Mouse (Mus musculus) hindlimb bud, embryonic 11.5 days (tissue): ENCODE data around the gene Pi4k2a.
A peak's percentile ranks its signal among the peaks of the same experiment; 100 is the strongest.

Source experiments
- DNase-seq: peaks from one replicate; pipeline ENCODE4 v3.0.0-alpha.2; 2012; ENCODE audit warnings: low read depth, low spot score; ENCODE audit errors: extremely low spot score

Gene Pi4k2a

GRCm38 (mm10) chr19:42089748-42090595 is at the start of gene Pi4k2a:
Gene Pi4k2a, plus strand, starts transcription at chr19:42090470.
- DNase-seq, result peak; percentile 93

DNA sequence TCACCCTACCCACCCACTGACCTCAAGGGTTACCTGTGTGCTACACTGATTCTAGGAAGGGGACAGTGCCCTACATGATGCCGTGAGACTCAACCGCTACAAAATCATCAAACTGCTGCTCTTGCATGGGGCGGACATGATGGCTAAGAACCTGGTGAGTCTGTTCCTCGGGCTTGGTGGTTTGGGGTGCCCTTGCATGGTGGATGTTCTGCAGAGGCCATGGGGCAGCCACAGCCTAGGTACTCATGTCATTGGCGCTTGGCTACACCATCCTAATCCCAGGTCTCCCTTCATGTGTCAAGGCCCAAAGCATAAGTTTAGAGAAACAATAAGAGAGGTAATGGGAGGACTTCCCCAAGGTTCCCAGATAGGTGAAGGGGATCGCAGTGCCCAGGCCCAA is 46.3 kb upstream of the Pi4k2a start:
- DNase-seq, result no peak

DNA sequence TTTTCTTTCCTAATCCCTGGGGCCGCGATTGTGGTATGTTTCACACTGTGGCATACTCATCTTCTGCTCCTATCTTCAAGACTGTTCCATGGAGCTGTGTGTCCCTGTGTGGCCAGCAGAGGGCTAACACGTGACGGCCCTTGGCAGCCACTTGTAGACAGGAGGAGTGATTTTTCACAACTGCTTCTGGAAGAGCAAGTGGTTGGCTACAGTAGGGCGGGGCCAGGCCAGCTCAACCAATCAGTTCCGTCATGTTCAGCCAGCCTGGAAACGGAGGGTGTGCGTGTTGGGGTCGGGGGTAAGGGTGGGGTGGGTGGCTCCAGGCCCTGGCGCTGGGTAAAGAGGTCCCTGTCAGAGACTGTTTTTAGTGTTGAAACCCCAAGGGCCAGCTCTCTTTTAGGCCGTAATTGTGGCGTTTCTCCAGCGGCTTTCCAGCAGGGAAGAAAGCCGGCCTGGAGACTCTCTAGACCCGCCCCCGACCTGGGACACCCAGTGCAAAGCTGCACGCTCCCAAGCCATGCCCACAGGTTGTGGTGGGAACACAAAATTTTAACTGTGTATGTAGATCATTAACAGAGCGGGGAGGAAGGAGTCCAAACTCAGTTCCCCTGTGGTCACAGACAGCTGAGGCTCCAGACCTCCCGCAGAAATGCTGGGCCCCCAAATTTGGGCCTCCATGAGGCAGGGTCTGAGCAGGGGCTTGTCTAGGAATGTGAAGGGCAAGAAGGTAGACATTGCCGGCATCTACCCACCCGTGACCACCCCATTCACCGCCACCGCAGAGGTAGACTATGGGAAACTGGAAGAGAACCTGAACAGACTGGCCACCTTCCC is 44.8 kb upstream of the Pi4k2a start, which contains the start of gene Hoga1:
Gene Hoga1 (plus strand): TSS at position 342 of the 834 bp plus-strand sequence.
- DNase-seq, result peak; percentile 35

DNA sequence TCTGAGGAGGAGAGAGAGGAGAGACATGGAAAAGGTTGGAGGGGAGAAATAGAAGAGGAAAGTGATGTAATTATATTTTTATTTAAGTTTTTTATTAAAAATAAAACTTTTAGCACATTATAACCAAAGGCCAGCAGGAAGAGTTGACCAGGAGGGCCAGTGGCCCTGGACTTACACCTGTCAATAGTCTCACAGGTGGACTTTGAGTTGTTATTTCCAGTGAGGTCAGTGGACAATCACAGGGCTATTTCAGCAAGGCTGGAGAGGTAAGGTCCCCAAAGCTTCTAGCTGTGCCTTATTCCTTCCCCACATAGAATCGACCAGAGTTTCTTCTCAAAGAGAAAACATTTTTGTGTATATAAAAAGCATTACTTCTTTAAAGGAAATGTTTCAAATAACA is 40.0 kb upstream of the Pi4k2a start:
- DNase-seq, result no peak

GRCm38 (mm10) chr19:42051351-42051750 is 38.9 kb upstream of the Pi4k2a start:
- DNase-seq, result no peak

- DNase-seq, result no peak
Observed at GRCm38 (mm10) chr19:42051948-42052347, 38.3 kb upstream of the Pi4k2a start, which contains the start of gene 4933411K16Rik. Gene 4933411K16Rik, plus strand, starts transcription at chr19:42052248.

- no peak for DNase-seq
Observed at GRCm38 (mm10) chr19:42054255-42054654, 36.0 kb upstream of the Pi4k2a start.

- no peak for DNase-seq
Observed at GRCm38 (mm10) chr19:42055881-42056280, 34.4 kb upstream of the Pi4k2a start.

DNA sequence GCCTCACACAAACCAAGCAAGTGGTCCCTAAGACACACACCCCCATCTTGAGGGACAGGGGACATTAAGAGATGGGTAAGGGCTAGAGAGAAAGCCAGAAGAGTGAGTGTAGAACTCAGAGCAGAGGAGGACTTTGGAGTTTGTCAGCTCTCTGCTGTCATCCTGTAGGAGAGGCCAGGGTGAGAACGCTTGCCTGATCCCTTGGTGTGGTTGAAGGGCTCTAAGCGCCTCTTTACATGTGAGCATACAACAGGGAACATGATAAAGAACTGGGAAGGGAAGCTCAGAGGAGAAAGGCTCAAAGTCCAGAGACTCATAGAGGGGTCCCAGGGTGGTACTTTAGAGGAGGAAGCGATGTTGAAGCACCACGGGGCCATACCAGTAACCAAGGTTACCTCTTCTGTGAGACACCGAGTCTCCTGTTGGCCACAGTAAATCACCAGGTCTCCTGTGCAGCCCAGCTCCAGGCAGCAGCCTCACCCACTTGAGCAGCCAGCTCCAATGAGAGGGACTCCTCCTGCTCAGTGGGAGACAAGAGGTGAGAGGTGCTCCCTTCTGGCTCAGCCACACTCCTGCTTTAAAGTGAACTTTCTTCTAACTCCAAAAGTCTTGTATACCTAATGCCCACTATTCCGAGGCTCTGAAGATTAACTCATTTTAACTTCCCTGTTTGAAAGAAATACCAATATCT is 33.4 kb upstream of the Pi4k2a start:
- no peak for DNase-seq

DNA sequence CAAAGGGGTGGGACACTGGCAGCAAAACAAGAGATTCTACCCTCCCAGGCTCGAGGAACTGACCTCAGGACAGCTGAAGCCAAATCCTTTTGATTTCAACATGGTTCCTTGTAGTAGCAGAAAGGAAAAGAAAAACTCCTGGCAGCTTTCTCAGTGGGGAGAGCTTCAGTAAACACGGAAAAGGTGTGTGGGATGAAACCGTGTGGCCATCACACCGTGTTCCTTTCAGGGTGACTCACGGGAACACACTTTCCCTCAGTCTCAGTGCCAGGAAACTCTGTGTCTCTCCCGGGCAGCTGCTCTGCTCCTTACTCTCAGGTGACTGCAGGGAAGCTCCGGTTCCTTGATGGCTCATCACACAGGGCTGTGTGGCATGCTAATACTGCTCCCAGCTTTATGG is 31.8 kb upstream of the Pi4k2a start:
- DNase-seq, result no peak

GRCm38 (mm10) chr19:42061443-42061842 is 28.8 kb upstream of the Pi4k2a start:
- DNase-seq, result no peak

GRCm38 (mm10) chr19:42068441-42069240 is 21.6 kb upstream of the Pi4k2a start:
- no peak for DNase-seq

DNA sequence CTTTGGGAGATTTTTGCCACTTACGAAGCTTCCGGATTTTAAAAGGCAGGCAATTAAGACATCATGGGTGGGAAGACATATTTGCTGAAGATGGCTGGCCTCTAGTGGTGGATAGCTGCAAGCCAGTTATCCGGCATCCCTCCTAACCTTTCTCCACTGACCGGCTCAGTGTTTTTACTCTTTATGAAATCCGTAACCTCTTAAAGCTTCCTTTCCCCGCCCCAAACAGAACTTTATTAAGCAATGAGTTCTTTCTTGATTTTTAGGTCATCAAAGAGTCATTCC is 21.1 kb upstream of the Pi4k2a start:
- no peak for DNase-seq

DNA sequence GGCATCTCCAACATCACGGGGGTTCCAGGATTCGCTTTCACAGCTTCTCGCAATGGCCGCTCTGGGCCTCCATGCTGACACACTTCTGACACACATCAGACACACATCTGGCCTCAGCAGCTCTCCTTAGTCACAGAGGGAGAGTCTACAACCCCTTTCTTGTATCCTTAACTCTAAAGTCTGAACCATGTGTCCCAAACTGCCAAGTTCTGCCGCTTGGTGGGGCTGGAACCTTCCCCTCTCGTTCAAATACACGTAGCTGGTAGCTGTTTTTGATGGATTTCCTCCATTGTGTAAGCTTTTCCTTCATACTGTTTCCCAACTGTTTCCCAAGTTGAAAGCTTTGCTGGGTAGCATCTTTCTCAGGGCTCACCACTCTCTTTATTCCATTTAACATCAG is 19.0 kb upstream of the Pi4k2a start:
- no peak for DNase-seq

DNA sequence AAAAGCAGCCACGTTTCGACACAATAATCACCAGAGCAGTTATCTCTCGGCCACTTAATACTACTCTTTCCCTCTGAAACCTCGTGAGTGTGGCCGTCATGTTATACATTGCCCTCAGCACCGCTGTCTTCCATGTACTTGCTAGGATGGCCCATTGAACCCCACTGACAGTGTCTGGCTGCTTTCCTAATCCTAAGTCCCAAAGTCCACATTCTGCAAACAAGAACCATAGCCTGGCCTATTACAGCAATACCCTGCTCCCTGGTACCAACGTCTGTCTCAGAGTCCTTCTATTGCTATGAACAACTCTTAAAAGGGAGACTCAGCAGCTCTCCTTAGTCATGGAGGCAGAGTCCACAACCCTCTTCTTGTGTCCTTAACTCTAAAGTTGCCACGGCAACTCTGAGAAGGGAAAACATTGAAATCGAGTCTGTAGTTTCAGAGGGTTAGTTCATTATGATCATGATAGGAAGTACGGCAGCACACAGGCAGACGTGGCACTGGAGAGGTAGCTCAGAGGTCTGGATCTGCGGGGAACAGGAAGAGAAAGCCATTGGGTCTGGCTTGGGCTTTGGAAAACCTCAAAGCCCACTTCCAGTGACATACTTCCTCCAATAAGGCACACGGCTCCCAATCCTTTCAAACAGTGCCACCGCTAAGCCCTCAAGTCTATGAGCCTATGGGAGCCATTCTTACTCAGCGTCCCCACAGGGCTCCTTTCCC is 18.2 kb upstream of the Pi4k2a start:
- no peak for DNase-seq

DNA sequence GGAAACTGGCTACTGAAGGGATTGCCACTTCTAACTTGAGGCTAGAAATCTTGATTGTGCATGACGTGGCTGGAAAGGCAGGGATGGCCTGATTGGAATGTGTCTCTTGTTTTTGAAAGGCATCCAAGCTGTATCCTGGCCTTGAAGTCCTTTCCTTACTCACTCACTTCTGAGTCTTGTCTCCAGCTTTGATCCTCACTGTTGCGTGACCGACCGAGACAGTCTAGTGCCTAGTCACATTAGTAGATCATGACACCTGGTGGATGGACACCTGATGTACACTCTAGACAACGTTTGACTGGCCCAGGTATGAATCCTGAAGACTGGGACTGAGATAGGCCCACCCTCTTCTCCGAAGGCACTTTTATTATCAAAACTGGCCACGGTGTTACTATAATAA is 17.5 kb upstream of the Pi4k2a start:
- no peak for DNase-seq

DNA sequence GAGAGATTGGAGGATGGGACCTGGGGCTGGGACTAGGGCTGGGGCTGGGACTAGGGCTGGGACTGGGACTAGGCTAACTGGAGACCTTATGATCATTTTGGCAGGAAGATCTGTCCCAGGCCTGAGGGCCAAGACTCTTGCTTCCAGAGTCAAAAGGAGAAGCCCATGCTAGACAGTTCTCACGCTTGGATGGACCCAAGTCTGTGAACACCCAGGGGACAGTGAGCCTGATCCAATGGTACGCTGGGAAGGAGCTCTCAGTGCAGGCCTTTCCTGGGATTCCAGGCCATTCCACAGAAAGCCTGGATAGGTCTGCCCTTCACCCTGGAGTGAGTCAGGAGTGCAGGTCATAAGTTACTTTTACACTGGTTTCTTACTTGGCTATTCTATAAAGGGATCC is 15.2 kb upstream of the Pi4k2a start:
- DNase-seq, result no peak

DNA sequence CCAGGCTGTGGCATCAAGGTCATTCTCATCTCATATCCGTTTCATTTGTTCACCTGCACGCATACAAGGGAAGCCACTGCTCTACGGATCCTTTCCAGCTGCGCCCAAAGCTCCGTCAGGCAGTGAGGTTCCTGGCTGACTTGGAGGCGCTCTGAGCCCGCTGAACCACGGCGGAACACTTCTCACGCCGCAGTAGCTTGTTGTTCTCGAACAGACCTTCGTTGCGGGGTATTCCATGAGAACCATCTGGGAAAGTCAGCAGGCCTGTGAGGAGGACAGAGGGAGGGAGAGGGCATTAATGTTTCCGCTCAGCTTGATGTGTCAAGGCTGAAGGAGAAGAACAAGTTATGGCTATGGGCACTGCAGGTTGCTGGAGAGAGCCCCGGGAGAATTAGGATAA is 14.3 kb upstream of the Pi4k2a start:
- DNase-seq, result no peak

- DNase-seq, result no peak
Observed at GRCm38 (mm10) chr19:42078566-42078965, 11.7 kb upstream of the Pi4k2a start.

DNA sequence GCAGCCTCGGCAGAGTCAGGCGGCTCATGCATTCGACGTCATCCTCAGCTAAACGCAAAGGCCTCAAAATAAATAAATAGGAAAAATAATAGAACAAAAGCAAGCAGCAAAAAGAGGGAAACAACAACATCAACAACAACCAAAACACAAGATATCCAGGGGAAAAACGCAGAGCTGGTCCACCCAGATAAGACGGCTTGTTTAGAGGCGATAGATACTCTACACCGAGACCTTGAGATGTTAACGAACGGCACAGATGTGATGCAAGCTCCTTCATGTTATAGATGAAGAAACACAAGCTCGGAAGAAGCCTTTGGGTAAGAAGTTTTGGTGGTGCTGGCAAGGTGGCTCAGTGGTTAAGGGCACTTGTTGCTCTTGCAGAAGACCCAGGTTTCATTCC is 11.3 kb upstream of the Pi4k2a start:
- DNase-seq, result no peak
